Mouse (Mus musculus) stomach, postnatal 0 days (tissue): Measurements from ENCODE around the gene Pdp2.

ENCODE experiments used
- CTCF ChIP-seq: IDR thresholded peaks from 2 replicates; pipeline ENCODE4 v1.5.1; 2016; ENCODE audit warnings: antibody characterized with exemption, low read depth, mild to moderate bottlenecking, moderate library complexity
- EP300 ChIP-seq: optimal IDR thresholded peaks from 2 replicates; pipeline ENCODE3; 2016; ENCODE audit warnings: antibody characterized with exemption

DNA sequence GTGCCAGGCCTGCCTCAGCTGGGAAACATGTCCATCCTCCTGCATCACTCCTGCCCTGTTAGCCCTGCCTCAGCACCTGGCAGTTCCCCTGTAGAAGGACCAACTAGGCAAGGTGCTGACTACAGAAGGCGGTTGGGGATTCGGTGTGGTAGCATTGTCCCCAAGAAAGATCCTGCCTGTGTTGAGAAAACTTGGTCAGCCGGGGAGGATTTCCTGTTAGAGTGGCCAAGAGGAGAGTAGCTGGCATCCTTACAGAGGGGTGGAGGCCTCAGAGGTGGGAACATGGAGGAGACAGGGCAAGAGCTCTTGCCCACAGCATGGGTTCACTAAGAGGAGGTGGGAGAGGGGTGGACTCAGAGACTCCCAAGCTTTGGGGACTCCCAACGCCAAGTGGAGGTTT is 36.1 kb upstream of the Pdp2 start:
- TF ChIP-seq EP300 (no peak), CTCF (no peak)
